Mouse (Mus musculus): Measurements from ENCODE around the gene Eif3c.

- no peak for TF ChIP-seq MAX (IDR thresholded peaks at IDR 0.05; ENCODE audit: low read depth)
- no peak for TF ChIP-seq USF1 (IDR thresholded peaks at IDR 0.05; ENCODE audit: low read depth)
- TF ChIP-seq TCF12 (IDR thresholded peaks at IDR 0.05; ENCODE audit: insufficient read depth, poor library complexity, severe bottlenecking): no peak
- TF ChIP-seq POLR2A (IDR thresholded peaks at IDR 0.05; ENCODE audit: insufficient read length, low read depth): no peak
- no peak for TF ChIP-seq MYOD1 (IDR thresholded peaks at IDR 0.05; ENCODE audit: control insufficient read depth in 1 of 3, insufficient read length in 2 of 3, low read depth in 2 of 3)
- TF ChIP-seq CEBPB (IDR thresholded peaks at IDR 0.05; ENCODE audit: insufficient read depth, poor library complexity, severe bottlenecking): no peak
- TF ChIP-seq POLR2AphosphoS2 (IDR thresholded peaks at IDR 0.05; ENCODE audit: insufficient read length, low read depth): no peak
- no peak for TF ChIP-seq REST (IDR thresholded peaks at IDR 0.05; ENCODE audit: insufficient read depth, insufficient read length)
- TF ChIP-seq E2F4 (IDR thresholded peaks at IDR 0.05; ENCODE audit: insufficient read depth): no peak
- no peak for TF ChIP-seq MYOG (IDR thresholded peaks at IDR 0.05; ENCODE audit: control insufficient read depth in 1 of 3, insufficient read depth in 1 of 3, insufficient read length in 2 of 3, low read depth in 2 of 3)
- TF ChIP-seq TCF3 (IDR thresholded peaks at IDR 0.05; ENCODE audit: insufficient read length, low read depth): no peak
- TF ChIP-seq SRF (IDR thresholded peaks at IDR 0.05; ENCODE audit: control insufficient read depth, insufficient read length, low read depth): no peak
Measured at GRCm38 (mm10) chr7:126594862-126595561, 28.8 kb upstream of the Eif3c start, which contains the start of gene Il27.
